Mouse (Mus musculus) embryonic facial prominence, embryonic 12.5 days (tissue): Measurements from ENCODE around the gene Cdkal1. TPM values are rescaled to one million over a fixed set of nuclear protein-coding genes. Genes with fewer than 3 reads are reported as not detected.

Source experiments
- ATAC-seq: fragments of 200-750 bp; cut with Nextera tagmentation; 2 replicates; pipeline ENCODE4 v1.8.0; 2017; ENCODE audit not compliant: insufficient number of reproducible peaks, insufficient read depth, low FRiP score, low TSS enrichment
- H3K27ac ChIP-seq: fragments of 300-500 bp; sonication (generic); 2 replicates; pipeline ENCODE4 v1.5.1; 2016; ENCODE audit warnings: mild to moderate bottlenecking
- H3K27me3 ChIP-seq: fragments of 300-500 bp; sonication (generic); 2 replicates; pipeline ENCODE4 v1.6.1; 2016; ENCODE audit warnings: mild to moderate bottlenecking, moderate library complexity
- H3K36me3 ChIP-seq: fragments of 300-500 bp; sonication (generic); 2 replicates; pipeline ENCODE4 v1.6.1; 2016; ENCODE audit warnings: mild to moderate bottlenecking
- H3K4me1 ChIP-seq: fragments of 300-500 bp; sonication (generic); 2 replicates; pipeline ENCODE4 v1.6.1; 2016
- H3K4me2 ChIP-seq: fragments of 300-500 bp; sonication (generic); replicated peaks from 2 replicates; pipeline ENCODE4 v1.6.1; 2016; ENCODE audit warnings: mild to moderate bottlenecking, moderate library complexity
- H3K4me3 ChIP-seq: fragments of 300-500 bp; sonication (generic); 2 replicates; pipeline ENCODE4 v1.5.1; 2016; ENCODE audit warnings: mild to moderate bottlenecking
- H3K9ac ChIP-seq: fragments of 300-500 bp; sonication (generic); 2 replicates; pipeline ENCODE4 v1.6.1; 2016; ENCODE audit warnings: mild to moderate bottlenecking, moderate library complexity
- H3K9me3 ChIP-seq: fragments of 300-500 bp; sonication (generic); 2 replicates; pipeline ENCODE4 v1.6.1; 2016; ENCODE audit warnings: mild to moderate bottlenecking, moderate library complexity
- WGBS: fragments of 180-500 bp; shearing (Covaris S2); methylation state at CpG from one replicate; pipeline ENCODE4 v1.1.7; 2016; 5-methylcytosine and 5-hydroxymethylcytosine counted together
- polyA plus RNA-seq: library from polyadenylated mRNA; unstranded; fragments of >200 nt; fragmentation: Nextera tagmentation; extraction: Ambion mirVana; gene quantifications from 2 replicates; pipeline ENCODE4 v1.2.1, GENCODE M21; 2016

The Cdkal1 gene
- polyA plus RNA-seq, 1 experiment from 2014 or later = 42.7 TPM

GRCm38 (mm10) chr13:29414878-29415277, 440.6 kb downstream of the Cdkal1 start:
- Histone ChIP-seq H3K36me3 (no peaks in the 10 kb centered on the region), H3K9me3 (no peaks in the 10 kb centered on the region), H3K4me3 (no peak overlapping the region), H3K27ac (no peak overlapping the region; the same call in 1 of the 2 replicates), H3K27me3 (no peaks in the 10 kb centered on the region), H3K4me1 (peaks cover 30% of the 10 kb centered on the region), H3K9ac (no peak overlapping the region), H3K4me2 (no peak overlapping the region)
- no peak for ATAC-seq
- 60% methylated on average over 6 of the region's 6 CpGs for WGBS

DNA sequence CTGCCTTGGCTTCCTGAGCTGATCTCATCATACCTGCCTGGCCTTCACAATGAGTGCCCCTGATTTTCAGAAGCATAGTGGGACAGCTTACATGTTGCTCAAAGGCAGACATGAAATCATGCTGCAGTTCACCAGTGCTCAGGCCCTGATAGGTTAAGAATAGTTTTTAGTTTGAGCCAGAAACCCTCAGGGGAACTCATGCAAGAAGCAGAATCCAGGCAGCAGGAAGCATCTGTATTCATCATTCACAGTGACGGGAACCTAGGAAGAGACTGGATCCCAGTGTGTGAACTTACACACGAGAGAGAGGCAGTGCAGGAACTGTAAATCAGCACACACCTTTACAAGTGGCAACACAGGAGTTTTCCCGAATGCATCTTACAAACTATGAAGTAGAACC, 441.0 kb downstream of the Cdkal1 start:
- no peak overlapping the region for H3K4me3 ChIP-seq
- WGBS = 34% methylated on average over 3 of the region's 3 CpGs
- H3K9ac ChIP-seq = no peak overlapping the region
- ATAC-seq = no peak
- no peak overlapping the region; the same call in 1 of the 2 replicates for H3K27ac ChIP-seq
- no peaks in the 10 kb centered on the region for H3K36me3 ChIP-seq
- H3K4me2 ChIP-seq = no peak overlapping the region
- peaks cover 30% of the 10 kb centered on the region for H3K4me1 ChIP-seq
- no peaks in the 10 kb centered on the region for H3K27me3 ChIP-seq
- no peaks in the 10 kb centered on the region for H3K9me3 ChIP-seq

- ATAC-seq = no peak
- H3K4me3 ChIP-seq = no peak overlapping the region
- peaks cover 31% of the 10 kb centered on the region for H3K4me1 ChIP-seq
Observed at GRCm38 (mm10) chr13:29411176-29411575, 444.3 kb downstream of the Cdkal1 start.

DNA sequence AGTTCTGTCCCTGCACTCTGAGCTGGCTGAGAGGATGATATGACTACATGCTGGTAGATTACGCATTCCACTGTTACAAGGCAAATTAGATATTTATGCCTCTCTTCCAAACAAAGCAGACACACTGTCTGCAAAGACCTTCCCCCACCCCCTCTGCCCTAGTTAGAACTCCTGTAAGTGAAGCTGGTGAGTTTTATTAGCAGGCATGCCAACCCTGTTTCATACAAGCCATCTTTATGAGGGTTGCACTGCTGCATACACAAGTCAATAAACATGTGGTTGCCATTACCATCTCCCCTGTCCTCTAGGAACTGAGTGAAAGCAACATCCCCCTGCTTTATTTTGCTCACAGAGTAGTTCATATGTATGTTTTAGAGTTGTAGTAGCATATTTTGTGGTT, 447.9 kb downstream of the Cdkal1 start:
- Histone ChIP-seq H3K9me3 (no peaks in the 10 kb centered on the region), H3K9ac (no peak overlapping the region), H3K36me3 (no peaks in the 10 kb centered on the region), H3K27me3 (no peaks in the 10 kb centered on the region), H3K4me1 (peaks cover 16% of the 10 kb centered on the region; the same call in 1 of the 2 replicates), H3K4me3 (no peak overlapping the region), H3K27ac (peak overlapping the region; percentile 23; the same call in 1 of the 2 replicates), H3K4me2 (no peak overlapping the region)
- ATAC-seq = no peak
- 58% methylated on average over 1 of the region's 1 CpGs for WGBS

More at GRCm38 (mm10) chr13:29411176-29411575, 444.3 kb downstream of the Cdkal1 start:
- Histone ChIP-seq H3K36me3 (no peaks in the 10 kb centered on the region), H3K9ac (no peak overlapping the region), H3K9me3 (no peaks in the 10 kb centered on the region), H3K27ac (no peak overlapping the region), H3K4me2 (no peak overlapping the region), H3K27me3 (no peaks in the 10 kb centered on the region)
- 91% methylated on average over 6 of the region's 6 CpGs for WGBS

DNA sequence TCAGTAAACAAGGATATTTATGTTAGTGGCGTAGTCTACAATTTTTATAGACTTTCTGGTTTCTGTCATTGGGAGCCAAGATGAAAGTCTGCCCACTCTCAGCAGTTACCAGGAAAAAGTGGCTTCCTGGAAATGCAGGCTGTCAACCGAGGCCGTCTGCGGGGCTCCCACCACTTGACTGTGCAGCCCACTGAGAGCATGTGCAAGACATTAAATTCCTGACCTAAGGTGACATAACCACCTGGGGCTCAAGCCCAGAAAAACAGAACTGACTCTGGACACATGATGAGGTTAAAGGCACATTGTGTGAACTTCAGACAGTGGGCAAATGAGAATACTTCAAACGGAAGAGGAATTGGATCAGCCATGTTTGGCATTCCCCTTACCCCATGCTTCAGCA, 450.2 kb downstream of the Cdkal1 start:
- Histone ChIP-seq H3K9ac (no peak overlapping the region), H3K4me1 (peaks cover 16% of the 10 kb centered on the region; the same call in 1 of the 2 replicates), H3K27me3 (no peaks in the 10 kb centered on the region), H3K36me3 (no peaks in the 10 kb centered on the region), H3K27ac (no peak overlapping the region), H3K4me2 (no peak overlapping the region), H3K9me3 (no peaks in the 10 kb centered on the region), H3K4me3 (no peak overlapping the region)
- 26% methylated on average over 5 of the region's 5 CpGs for WGBS
- no peak for ATAC-seq

- 75% methylated on average over 5 of the region's 5 CpGs for WGBS
- ATAC-seq = no peak
- H3K4me3 ChIP-seq = no peak overlapping the region
- no peak overlapping the region for H3K4me2 ChIP-seq
- H3K27ac ChIP-seq = no peak overlapping the region
- no peaks in the 10 kb centered on the region for H3K9me3 ChIP-seq
- H3K27me3 ChIP-seq = no peaks in the 10 kb centered on the region
- H3K4me1 ChIP-seq = peaks cover 13% of the 10 kb centered on the region; the same call in 1 of the 2 replicates
- H3K36me3 ChIP-seq = no peaks in the 10 kb centered on the region
- H3K9ac ChIP-seq = no peak overlapping the region
Observed at GRCm38 (mm10) chr13:29403217-29403616, 452.3 kb downstream of the Cdkal1 start.

DNA sequence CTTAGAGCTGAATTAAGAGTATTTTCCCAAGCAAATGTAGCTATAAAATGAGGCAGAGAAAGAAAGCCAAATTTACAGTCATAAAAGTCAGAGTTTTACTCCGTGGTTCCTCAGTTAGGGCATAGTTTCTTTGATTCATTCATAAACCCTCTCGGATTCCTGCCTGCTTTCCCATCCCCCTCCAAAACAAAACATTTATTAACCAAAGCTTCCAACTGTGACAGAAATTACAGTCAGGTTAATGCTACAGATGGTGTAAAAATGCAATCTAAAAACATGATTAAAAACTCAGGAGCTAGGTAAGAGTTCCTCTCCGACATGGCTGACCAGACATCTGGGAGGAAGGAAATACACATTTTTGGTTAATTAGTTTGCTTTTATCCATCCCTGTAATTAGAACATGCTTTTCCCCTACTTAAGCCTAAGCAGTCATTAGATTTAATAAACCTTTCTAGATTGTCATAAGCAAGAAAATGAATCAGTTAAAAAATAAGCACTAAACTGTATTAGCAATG, 452.9 kb downstream of the Cdkal1 start:
- no peak overlapping the region for H3K27ac ChIP-seq

GRCm38 (mm10) chr13:29399908-29400307, 455.6 kb downstream of the Cdkal1 start:
- no peaks in the 10 kb centered on the region for H3K9me3 ChIP-seq
- no peak overlapping the region for H3K4me3 ChIP-seq
- no peaks in the 10 kb centered on the region for H3K27me3 ChIP-seq
- no peaks in the 10 kb centered on the region for H3K36me3 ChIP-seq
- no peak overlapping the region for H3K4me2 ChIP-seq
- H3K27ac ChIP-seq = no peak overlapping the region
- no peaks in the 10 kb centered on the region for H3K4me1 ChIP-seq
- H3K9ac ChIP-seq = no peak overlapping the region
- 72% methylated on average over 5 of the region's 5 CpGs for WGBS
- ATAC-seq = no peak

More for the DNA sequence above, 452.9 kb downstream of the Cdkal1 start:
- Histone ChIP-seq H3K4me1 (peaks cover 7% of the 10 kb centered on the region; the same call in 1 of the 2 replicates), H3K4me3 (no peak overlapping the region), H3K9me3 (no peaks in the 10 kb centered on the region), H3K9ac (no peak overlapping the region), H3K27me3 (no peaks in the 10 kb centered on the region), H3K36me3 (no peaks in the 10 kb centered on the region), H3K4me2 (no peak overlapping the region)
- 55% methylated on average over 3 of the region's 3 CpGs for WGBS
- no peak for ATAC-seq

DNA sequence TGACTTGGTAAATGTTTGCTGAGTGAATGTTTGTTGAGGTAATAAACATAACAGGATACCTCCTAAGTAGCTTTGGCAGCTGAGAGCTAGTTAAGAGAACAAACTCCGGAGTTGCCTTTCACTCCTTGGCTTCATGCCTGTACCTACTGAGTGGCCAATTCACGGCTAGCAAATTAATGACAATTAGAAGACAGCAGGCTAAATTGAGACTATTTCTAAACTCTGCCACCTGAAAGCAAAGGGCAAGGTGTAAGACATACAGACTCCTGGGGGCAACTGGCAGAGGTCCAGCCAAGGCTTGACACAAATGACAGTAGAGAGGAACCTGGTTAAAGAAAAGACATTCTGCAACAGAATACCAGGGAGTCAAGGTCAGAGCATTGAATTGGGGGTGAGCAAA, 457.0 kb downstream of the Cdkal1 start:
- H3K27ac ChIP-seq = no peak overlapping the region
- no peaks in the 10 kb centered on the region for H3K9me3 ChIP-seq
- H3K4me2 ChIP-seq = no peak overlapping the region
- no peaks in the 10 kb centered on the region for H3K36me3 ChIP-seq
- WGBS = 71% methylated on average over 2 of the region's 2 CpGs
- no peak overlapping the region for H3K4me3 ChIP-seq
- no peaks in the 10 kb centered on the region for H3K4me1 ChIP-seq
- no peak overlapping the region for H3K9ac ChIP-seq
- no peak for ATAC-seq
- H3K27me3 ChIP-seq = no peaks in the 10 kb centered on the region

DNA sequence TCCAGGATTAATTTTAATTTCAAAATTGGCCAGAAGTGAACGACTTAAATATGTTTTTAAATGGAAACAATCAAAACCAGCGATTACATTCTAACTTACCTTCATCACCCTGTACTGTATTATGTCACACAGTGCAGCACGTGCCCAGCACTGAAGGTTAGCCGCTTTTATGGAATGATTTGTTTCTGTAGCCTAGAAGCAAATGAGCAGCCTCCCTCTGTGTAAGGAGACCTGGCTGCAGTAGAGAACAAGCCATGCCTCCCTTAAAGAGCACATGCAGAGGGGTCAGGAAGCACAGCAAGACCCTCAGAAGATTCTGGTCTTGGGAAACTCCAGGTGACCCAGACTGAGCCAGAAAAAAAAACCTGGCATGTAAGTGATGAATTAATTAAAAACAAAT, 459.8 kb downstream of the Cdkal1 start:
- 75% methylated on average over 4 of the region's 4 CpGs for WGBS
- no peak overlapping the region for H3K4me3 ChIP-seq
- no peaks in the 10 kb centered on the region for H3K4me1 ChIP-seq
- no peak overlapping the region for H3K4me2 ChIP-seq
- no peaks in the 10 kb centered on the region for H3K36me3 ChIP-seq
- no peak overlapping the region for H3K9ac ChIP-seq
- no peaks in the 10 kb centered on the region for H3K27me3 ChIP-seq
- no peaks in the 10 kb centered on the region for H3K9me3 ChIP-seq
- ATAC-seq = no peak
- no peak overlapping the region for H3K27ac ChIP-seq

DNA sequence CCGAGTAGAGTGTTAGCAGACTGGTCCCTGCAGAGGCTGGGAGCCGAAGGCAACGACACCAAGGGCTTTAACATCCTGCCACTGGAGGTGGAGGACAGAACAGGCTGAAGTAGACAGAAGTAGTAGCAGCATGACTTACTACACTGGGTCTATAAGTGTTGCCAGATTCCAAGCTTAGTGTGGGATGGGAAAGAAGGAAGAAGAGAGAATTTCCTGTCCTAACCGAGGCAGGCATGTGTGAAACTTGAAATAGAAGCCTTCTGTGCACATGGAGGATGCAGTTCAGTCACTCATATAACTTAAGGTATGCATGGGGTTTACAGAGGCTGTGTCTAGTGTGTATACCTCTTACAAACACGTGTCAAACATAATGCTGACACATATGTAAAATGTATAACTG, 465.4 kb downstream of the Cdkal1 start:
- no peak for ATAC-seq
- whole genome bisulfite sequencing = 84% methylated on average over 5 of the region's 5 CpGs
- H3K36me3 ChIP-seq = no peaks in the 10 kb centered on the region
- H3K4me3 ChIP-seq = no peak overlapping the region
- no peak overlapping the region for H3K27ac ChIP-seq
- H3K9ac ChIP-seq = no peak overlapping the region
- H3K9me3 ChIP-seq = no peaks in the 10 kb centered on the region
- no peak overlapping the region for H3K4me2 ChIP-seq
- H3K27me3 ChIP-seq = no peaks in the 10 kb centered on the region
- no peaks in the 10 kb centered on the region for H3K4me1 ChIP-seq

GRCm38 (mm10) chr13:29388918-29389317, 466.6 kb downstream of the Cdkal1 start:
- Histone ChIP-seq H3K27me3 (no peaks in the 10 kb centered on the region), H3K4me2 (no peak overlapping the region), H3K4me3 (no peak overlapping the region), H3K9ac (no peak overlapping the region), H3K9me3 (no peaks in the 10 kb centered on the region), H3K4me1 (no peaks in the 10 kb centered on the region), H3K27ac (no peak overlapping the region), H3K36me3 (no peaks in the 10 kb centered on the region)
- WGBS = 85% methylated on average over 3 of the region's 3 CpGs
- no peak for ATAC-seq
